Mouse (Mus musculus) kidney, postnatal 25 days (tissue): Measurements from ENCODE around the gene Rap1a.

Source experiments
- DNase-seq, 2 experiments: peaks; one replicate each; pipeline ENCODE4 v3.0.0; 2021; ENCODE audit warnings: mixed read lengths in 2 of 2

Gene Rap1a

DNA sequence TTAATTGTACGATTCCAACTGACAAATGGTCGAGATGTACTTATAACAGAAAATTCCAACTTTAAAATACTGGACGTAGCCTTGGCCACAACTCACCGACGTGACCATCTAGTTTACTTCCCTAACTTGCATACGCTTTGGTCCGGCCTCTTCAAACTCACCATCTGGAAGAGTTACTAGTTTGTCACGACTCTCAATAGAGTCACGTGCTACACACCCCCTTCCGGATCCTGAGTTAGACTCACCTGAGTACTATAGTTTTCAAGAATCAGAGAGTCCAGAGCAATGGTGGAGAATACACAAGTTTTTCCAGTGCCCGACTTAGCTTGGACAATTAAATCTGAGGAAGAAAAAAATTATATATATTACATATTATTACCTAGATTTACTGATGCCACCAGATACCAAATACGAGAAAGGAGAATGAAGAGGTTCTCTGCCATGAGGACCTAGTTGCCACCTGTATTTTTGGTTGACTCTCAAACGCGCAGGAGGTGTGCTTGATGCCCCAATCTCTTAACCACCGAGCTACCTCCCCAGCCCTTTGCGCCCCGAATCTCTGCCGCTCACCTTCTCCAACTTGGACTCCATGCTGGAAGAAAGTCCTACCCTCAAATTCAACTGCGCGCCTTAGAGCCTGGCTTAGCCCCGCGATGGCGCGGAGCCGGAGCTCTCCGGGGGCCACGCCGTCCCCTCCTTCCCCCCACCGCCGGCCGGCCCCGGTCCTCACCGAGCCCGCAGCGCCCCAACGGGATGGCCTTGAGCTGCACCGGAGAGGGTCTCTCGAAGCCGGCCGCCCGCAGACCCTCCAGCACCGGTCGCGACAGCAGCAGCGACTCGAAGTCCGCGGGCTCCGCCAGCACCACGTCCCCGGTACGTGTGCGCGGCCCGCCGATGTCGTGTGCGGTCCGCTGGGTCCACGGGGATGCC is 114.5 kb downstream of the Rap1a start:
- DNase-seq, result no peak

DNA sequence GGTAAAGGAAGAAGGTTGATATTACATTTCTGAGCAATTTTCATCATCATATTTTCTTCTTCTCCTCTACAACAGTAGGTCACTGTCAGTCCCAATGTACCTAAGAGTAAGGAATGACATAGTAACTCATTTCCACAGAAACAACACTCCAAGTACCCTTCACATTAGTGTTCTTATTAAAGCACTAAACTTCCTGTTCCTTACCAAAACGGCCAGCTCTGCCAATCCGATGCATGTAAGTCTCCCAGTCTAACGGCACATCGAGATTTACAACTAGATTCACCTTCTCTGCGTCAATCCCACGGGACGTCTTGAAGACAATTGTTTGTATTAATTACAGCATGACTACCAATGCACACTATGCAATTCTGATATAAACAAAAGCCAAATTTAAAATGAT is 120.8 kb downstream of the Rap1a start:
- DNase-seq, result no peak
